Mouse (Mus musculus) CH12.LX (cell line): ENCODE results near the gene Sipa1l3.

Experiments
- CTCF ChIP-seq, 2 experiments: IDR thresholded peaks in 1 of 2; conservative IDR thresholded peaks in 1 of 2; 2 replicates each; pipeline ENCODE4 v1.5.1; 2011 to 2012; ENCODE audit warnings: low read depth in 2 of 2, low read length in 2 of 2, improper control_type of control experiment in 1 of 2, inconsistent platforms in 1 of 2, mild to moderate bottlenecking in 1 of 2, moderate library complexity in 1 of 2
- MAFK ChIP-seq: IDR thresholded peaks from 2 replicates; pipeline ENCODE4 v1.6.1; 2011; ENCODE audit warnings: low read length, improper control_type of control experiment; ENCODE audit not compliant: insufficient replicate concordance
- TCF12 ChIP-seq: IDR thresholded peaks from 2 replicates; pipeline ENCODE4 v1.6.1; 2014; ENCODE audit warnings: low read depth, mild to moderate bottlenecking, inconsistent platforms, low read length, improper control_type of control experiment
- ZC3H11A ChIP-seq: IDR thresholded peaks from 2 replicates; pipeline ENCODE4 v1.6.1; 2012; ENCODE audit warnings: low read depth, mild to moderate bottlenecking, inconsistent platforms, low read length, improper control_type of control experiment

- TF ChIP-seq MAFK (no peak), TCF12 (no peak), CTCF (conservative IDR thresholded peaks at IDR 0.05 in 1 of 2, IDR thresholded peaks at IDR 0.05 in 1 of 2; ENCODE audit: low read depth in 2 of 2, low read length in 2 of 2) (no peak), ZC3H11A (no peak)
Observed at GRCm38 (mm10) chr7:29417332-29418069, 100.9 kb downstream of the Sipa1l3 start.
